Mouse (Mus musculus): ENCODE measurements around the gene Slc6a18.
A peak's percentile ranks its signal among the peaks of the same experiment; 100 is the strongest.

Slc6a18 gene

DNA sequence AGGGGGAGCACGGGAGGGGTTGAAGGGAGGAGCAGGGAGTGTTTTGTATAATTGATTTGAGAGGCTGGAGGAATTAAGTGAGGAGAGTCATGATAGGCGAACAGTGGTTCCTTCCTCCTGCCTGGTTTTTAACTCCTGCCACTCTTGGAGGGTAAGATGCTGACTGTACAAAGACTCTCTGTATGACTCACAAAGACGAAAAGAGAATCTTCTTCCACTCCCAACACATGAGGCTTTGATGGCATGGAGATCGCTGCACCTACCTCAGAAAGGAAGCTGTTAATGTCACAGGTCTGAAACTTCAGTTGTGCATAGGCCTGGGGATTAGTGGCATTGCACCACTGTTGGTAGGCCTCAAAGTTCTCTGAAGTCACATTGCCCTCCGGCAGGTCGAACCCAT lies 7.7 kb upstream of the Slc6a18 start:
- DNase-seq (ENCODE audit: low spot score in 2 of 2), result no peak

DNA sequence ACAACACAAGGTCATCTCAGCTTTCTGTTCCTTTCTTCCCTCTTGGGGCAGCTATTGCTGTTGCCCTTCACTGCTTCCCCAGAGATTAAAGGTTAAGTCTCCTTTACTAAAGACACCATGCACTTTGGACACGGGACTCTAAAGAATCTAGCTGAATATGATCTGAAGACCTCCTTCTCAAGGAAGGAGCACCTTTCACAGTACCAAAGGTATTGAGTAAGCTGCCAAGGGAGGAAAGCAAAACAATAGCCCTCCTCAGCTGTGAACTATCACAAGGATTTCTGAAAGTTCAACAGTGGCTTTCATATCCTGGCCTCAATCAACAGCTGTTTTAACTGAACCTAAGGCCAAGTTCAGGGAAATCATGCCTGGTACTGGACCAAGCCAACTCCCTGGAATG lies 6.6 kb upstream of the Slc6a18 start:
- no peak for DNase-seq (ENCODE audit: low spot score in 2 of 2)

DNA sequence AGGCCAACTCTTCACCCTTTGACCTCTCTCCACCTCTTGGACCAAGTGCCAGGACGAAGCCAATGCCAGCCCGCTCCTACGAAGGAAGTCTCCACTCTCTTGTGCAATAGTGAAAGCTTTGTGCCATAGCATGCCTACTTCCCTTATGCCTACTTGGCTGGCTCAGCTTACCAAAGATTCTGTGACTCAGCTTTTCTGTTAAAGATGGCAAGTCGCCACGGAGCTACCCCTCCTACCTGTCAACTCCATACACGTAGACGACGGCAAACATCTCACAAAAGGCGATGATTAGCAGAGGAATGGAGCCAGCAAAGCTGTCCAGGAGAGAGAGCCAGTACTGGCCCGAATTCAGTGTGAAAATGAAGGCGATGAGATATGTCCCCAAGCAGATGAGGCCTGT lies 5.9 kb upstream of the Slc6a18 start:
- DNase-seq (ENCODE audit: low spot score in 2 of 2), result no peak

DNA sequence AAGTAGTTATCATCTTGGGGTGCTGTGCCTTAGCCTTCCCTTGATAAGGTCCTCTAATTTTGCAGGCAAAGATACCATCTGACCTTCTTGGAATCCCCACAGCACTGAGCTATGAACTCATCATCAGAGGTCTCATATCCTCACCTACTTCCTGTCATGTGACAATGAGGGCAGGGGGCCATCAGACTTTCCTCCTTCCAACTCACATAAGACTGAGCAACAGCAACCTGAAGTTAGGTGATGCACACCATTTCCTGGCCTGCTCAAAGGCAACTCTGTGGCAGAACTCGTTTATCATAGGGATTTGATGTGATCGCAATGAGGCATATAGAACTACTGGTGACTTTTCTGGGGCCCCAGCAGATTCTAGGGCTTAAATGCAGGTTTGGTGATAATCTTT lies 4.4 kb upstream of the Slc6a18 start:
- DNase-seq (ENCODE audit: low spot score in 2 of 2), result no peak

DNA sequence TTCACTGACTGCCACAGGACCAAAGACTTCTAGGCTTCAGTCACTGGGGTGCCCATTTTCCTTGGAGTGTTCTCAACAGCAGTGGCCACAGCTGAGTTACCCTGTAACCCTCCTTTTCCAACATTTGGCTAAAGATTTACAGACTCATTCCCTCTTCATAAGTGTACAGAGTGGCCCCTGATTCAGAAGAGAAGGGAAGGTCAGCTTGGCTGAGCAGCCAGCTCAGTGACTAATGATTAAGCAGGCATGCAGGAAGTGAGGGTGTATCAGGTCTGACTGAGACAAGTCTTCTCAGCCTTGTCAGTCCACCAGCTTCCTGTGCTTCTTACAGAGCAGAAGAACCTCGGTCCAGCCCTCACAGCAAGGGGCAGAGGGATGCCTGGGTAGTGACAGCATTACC lies 2.6 kb upstream of the Slc6a18 start:
- DNase-seq (ENCODE audit: low spot score in 2 of 2), result no peak

DNA sequence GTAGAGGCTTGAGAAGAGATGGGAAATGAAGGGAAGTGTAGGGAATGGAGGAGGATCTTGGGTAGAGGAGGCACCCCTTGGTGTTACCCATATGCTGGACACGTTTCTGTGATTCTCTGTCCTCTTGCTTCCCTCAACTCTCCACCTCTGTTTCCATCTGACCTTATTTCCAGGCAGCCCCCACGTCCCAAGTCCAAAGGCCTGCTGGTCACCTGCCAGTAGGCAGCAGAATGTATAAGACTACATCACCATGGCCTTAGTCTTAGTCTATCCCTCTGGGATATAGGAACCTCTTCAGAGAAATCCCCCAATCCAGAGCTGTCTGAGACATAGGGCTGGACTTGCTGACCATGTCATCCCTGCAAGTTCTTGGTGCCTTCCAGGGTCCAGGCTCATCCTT lies 1.5 kb upstream of the Slc6a18 start:
- no peak for DNase-seq (ENCODE audit: low spot score in 2 of 2)

DNA sequence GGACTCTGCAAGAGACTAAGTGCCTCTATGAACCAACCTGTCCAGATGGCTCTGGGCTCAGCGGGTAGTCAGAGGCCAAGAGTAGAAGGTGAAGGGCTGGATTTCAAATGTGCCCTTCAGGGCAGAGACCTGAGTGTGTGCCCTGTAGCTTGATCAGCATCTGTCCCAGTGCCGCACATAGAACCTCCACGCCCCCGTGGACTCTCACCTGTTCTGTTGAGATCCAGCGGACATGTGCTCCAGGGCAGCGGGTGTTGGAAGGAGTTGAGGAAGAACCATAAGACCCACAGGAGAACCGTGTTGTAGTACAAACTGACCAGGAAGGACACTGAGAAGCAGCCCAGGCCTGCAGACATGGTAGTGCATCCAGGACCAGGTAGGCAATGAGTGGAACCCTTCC lies 2.7 kb downstream of the Slc6a18 start:
- no peak for DNase-seq (ENCODE audit: low spot score in 2 of 2)

DNA sequence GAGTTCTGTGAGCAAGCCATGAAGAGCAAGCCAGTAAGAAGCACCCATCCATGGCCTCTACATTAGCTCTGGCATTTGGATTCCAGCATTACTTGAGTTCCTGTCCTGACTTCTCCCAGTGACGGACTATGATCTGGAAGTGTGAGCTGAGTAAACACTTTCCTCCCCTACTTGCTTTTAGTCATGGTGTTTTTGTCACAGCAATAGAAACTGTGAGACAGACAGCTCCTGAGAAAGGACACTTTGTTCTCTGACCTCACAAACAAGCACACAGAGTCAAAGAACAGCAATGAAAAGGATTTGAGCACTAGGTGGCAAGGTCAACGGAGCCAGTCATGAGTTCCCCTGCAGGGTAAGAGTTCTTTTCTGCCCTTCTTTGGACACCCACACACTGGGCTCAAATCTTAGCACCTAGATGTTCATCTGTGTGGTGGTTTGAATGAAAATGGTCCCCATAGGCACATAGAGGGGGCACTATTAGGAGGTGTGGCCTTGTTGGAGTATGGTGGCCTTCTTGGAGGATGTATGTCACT lies 17.6 kb downstream of the Slc6a18 start:
- DNase-seq (ENCODE audit: low spot score in 2 of 2), result no peak

DNA sequence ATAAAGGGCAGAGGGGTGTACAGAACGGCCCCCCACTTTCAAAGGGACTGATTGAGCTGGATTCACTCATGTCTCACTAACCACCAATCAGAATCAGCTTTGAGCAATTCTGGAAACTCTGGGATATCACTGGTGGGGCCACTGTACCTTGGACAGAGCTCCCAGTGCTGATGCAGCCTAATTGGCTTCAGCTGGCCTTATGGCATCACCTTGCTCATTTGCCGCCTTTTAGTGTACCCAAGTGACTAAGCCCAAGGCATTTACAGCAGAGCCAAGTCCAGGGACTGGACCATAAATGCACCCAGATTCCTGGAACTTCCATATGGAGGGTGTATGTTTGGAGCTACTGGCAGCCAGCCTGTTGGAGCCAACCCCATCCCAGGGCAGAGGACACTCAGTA lies 18.9 kb downstream of the Slc6a18 start:
- DNase-seq (ENCODE audit: low spot score in 2 of 2), result no peak

DNA sequence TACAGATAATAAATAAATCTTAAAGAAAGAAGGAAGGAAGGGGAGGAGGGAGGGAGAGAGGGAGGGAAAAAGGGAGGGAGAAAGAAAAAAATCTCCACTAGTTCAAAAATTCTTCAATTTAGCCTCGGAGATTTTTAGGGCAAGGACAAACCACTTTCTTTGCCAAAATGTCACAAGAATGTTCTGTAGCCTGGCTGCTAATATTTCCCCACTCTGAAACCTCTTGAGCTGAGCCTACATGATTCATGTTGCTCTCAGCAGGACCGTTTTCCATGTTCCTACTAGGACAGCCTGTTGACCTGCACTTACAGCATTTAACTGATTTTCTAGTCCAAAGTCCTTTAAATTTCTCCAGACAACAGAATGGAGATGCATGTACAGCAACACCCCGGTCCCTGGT lies 22.8 kb downstream of the Slc6a18 start:
- no peak for DNase-seq (ENCODE audit: low spot score in 2 of 2)

DNA sequence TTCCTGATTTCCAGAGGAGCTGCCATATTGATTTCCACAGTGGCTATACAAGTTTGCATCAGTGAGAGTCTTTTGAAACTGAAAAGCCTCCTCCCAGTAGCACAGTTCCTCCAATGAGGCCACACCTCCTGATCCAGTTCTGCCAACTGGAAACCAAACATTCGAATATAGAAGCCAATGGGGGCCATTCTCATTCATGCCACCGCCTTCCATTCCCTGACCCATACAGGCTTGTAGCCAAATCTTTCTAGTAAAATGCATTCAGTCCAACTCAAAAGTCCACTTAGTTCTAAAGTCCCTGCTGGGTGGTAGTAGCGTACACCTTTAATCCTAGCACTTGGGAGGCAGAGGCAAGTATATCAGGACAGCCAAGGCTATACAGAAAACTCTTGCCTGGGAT lies 24.6 kb downstream of the Slc6a18 start:
- no peak for DNase-seq (ENCODE audit: low spot score in 2 of 2)

DNA sequence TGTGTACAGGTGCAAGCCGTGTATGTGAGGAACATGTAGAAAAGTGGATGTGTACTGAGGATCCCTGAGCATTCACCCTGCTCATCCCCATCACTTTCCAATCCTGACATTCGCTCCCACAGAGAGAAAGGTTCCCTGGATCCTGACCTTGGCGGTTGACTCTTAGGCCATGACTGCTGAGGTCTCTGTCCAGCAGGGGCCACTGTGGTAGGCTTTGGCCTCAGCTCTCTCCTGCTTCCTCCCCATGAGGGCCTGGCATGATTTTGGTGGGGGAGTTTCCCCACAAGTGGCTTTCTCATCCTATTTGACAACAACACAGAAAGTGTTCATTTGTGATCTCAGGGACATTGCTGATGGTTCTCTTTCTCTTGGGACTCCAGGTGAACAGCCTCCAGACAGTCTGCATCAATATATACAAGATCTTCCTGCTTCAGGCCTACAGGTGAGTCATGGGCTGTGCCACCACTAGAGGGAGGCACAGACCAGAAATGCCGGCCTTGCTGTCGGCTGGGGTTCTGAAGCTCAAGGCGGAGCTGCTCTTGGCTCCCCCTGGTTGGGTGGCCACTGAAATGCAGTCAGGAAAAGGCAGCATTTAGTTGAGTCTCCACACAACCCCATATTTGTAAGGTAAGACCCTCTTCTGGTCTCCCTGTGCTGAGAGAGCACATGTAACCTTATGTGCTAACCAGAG lies 31.3 kb downstream of the Slc6a18 start:
- peak; percentile 18 to 28 for DNase-seq (ENCODE audit: low spot score in 2 of 2)

DNA sequence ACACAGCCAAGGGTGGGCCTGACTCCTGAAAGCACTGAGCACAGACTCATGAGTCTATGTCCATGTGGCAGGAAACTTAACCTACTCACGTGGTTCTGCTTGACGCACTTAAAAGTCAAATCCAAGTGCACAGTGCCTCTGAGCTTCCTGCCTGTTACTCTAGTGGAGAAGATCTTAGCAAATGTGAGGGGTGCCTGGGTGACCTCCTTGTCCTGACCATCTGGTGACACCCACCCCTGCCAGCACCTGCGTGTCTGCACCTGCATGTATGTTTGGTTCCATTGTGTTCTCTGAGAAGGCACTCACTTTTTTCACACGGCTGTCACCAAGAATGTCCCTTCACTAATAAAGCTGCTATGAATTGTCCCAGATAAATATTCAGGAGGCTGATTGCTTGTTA lies 36.5 kb downstream of the Slc6a18 start:
- DNase-seq (ENCODE audit: low spot score in 2 of 2), result no peak

DNA sequence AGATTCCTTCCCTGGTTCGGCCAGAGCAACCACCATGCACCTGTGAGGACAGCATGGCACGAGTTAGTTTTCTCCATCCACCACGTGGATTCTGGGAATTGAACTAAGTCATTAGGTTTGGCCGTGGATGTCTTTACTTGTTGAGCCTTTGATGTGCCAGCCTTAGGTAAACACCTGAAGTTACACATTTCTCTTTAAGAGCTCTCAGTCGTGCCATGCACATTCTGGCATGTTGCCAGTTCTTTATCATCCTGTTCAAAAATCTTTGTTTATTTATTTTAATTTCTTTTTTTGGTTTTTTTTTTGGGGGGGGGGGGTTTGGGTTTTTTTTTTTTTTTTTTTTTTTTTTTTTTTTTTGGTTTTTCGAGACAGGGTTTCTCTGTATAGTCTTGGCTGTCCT lies 40.0 kb downstream of the Slc6a18 start:
- no peak for DNase-seq (ENCODE audit: low spot score in 2 of 2)

DNA sequence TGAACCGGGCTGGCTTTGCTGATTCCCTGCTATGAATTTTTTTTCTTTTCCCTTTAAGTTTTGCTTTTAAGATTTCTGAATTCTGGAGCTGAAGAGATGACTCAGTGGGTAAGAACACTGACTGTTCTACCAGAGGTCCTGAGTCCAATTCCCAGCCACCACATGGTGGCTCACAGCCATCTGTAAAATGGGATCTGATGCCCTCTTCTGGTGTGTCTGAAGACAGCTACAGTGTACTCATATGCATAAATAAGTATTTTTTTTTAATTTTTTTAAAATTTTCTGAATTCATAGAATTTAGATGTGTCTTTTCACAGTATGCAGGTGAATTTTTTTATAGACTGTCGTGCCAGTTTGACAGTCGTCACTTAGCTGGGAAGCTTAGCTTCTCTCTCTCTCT lies 46.0 kb downstream of the Slc6a18 start:
- no peak for DNase-seq (ENCODE audit: low spot score in 2 of 2)

DNA sequence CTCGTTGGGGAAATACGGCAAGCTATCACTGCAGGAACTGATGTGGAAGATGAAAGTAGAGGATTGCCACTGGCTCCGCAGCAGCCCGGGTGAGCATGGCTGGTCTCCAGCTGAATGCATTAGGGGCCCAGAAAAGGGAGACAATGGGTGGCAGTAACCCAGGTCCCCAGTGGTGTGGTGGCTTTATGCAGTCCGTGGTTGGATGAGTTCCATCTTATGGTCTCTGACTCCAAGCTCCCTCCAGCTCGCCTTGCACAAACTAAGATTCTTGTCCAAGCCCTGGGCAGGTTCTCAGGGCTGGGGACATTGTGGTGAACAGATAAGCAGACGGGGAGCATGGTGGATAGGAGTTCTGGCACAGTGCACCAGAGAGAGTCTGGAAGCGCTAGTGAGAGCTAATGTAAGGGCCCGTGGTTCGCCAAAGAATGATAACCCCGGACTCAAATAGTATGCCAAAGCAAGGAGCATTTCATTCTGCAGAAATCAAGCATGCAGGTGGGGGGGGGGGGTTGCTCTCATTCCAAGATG lies 49.2 kb downstream of the Slc6a18 start:
- DNase-seq (ENCODE audit: low spot score in 2 of 2), result no peak

DNA sequence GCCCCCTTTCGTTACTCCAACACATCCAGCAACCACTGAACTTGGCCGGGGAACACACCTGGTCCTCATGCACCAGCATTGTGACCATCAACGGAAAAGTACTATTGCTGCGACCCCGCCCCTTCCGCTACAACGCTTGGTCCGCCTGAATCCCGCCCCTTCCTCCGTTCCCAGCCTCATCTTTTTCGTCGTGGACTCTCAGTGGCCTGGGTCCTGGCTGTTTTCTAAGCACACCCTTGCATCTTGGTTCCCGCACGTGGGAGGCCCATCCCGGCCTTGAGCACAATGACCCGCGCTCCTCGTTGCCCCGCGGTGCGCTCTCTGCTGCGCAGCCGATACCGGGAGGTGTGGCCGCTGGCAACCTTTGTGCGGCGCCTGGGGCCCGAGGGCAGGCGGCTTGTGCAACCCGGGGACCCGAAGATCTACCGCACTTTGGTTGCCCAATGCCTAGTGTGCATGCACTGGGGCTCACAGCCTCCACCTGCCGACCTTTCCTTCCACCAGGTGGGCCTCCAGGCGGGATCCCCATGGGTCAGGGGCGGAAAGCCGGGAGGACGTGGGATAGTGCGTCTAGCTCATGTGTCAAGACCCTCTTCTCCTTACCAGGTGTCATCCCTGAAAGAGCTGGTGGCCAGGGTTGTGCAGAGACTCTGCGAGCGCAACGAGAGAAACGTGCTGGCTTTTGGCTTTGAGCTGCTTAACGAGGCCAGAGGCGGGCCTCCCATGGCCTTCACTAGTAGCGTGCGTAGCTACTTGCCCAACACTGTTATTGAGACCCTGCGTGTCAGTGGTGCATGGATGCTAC lies 50.9 kb downstream of the Slc6a18 start, which contains the start of gene Tert:
TSS of gene Tert (plus strand) at position 167 of the 805 bp plus-strand sequence.
- DNase-seq (ENCODE audit: low spot score in 2 of 2), result peak; percentile 16 to 24

DNA sequence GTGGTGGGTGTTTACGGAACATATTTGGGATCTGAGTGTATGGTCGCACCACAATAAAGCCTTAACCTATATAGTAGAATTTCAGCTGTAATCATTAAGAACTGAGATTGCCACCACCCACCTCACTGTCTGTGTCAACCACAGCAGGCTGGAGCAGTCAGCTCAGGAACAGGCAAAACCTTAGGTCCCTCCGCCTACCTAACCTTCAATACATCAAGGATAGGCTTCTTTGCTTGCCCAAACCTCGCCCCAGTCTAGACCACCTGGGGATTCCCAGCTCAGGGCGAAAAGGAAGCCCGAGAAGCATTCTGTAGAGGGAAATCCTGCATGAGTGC lies 51.4 kb downstream of the Slc6a18 start:
- no peak for DNase-seq (ENCODE audit: low spot score in 2 of 2)

DNA sequence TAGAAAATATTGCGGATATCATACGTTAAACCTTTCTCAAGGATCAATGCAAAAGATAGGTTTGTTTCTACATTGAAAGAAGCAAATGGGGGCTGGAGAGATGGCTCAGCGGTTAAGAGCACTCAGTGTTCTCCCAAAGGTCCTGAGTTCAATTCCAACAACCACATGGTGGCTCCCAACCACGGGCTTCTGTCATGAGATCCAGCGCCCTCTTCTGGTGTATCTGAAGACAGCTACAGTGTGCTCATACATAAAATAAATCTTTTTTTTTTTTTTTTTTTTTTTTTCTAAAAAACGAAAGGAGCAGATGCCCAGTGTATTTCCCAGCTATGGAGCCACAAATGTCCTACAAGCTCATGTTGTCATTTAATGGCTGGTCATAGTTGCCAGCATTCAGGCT lies 57.2 kb downstream of the Slc6a18 start:
- no peak for DNase-seq (ENCODE audit: low spot score in 2 of 2)

DNA sequence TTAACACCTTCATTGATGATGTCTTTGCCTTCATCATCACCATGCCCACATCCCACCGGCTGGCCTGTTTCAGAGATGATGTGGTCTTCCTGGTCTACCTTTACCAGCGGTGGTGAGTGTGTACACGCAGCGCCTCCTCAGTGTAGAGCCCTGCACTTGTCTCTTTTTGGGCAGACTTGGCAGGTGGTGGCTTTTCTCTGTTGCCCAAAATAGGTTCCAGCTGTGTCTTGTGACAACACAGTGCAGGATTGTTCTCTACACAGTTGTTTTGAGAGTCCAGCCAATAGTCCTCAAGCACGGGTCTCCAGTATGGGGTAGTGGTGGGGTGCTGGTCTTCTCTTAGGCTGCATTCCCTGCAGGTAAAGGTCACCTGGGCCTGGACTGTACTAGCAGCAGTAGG lies 59.4 kb downstream of the Slc6a18 start:
- no peak for DNase-seq (ENCODE audit: low spot score in 2 of 2)

Data from spleen, postnatal 14 days (tissue).